Mouse (Mus musculus): ENCODE measurements around the gene Ahdc1.

GRCm38 (mm10) chr4:133032410-133033095 lies 21.5 kb downstream of the Ahdc1 start:
- TF ChIP-seq CTCF (IDR thresholded peaks at IDR 0.05; ENCODE audit: insufficient read depth, low read length): no peak
- no peak for TF ChIP-seq POLR2A (IDR thresholded peaks at IDR 0.05; ENCODE audit: borderline replicate concordance, extremely low read depth, low read depth, low read length)

All from lung, adult 2 months (tissue).